Mouse (Mus musculus) urinary bladder, postnatal 25 days (tissue): Measurements from ENCODE around the gene Btnl1.

Experiments
- DNase-seq: peaks from one replicate; pipeline ENCODE4 v3.0.0; 2022; ENCODE audit warnings: low spot score

Gene Btnl1

DNA sequence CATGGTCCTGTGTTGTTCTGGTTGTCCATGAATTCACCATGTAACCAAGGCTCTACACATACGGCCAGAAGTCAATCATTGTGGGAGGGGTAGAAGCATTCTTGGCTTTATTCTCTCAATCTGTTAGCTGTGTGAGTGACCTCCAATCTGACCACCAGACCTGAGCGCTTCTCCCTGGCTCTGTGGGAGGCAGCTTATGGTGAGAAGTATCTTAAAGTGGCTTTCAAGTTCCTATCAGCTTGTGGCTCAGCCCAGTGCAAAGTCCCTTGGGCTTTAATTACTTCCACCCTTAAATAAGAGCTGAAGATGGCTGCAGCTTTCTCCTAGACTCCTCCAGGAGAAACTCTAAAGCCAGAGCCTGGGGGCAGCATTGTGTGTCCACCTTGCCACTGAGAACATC lies at the start of gene Btnl1:
TSS of gene Btnl1 (plus strand) at position 286 of the 400 bp plus-strand sequence.
- DNase-seq = no peak

DNA sequence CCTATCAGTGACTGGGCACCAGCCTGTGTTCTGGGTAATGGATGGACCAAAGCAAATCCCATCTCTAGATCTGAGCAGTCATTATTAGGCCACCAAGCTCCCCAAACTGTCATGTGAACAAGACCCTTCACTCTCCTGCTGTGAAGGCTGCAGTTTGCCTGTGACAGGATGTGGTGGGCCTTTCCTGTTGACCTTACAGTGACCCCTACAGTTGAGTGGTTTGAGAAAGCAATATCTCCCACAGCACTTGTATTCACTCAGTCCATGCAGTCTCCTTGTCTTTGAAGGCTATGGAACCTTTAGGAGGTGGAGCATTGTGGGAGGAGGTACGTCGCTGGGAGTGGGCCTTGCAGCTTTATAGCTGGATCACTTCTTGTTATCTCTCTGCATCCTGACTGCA lies 47.1 kb upstream of the Btnl1 start:
- DNase-seq = no peak

DNA sequence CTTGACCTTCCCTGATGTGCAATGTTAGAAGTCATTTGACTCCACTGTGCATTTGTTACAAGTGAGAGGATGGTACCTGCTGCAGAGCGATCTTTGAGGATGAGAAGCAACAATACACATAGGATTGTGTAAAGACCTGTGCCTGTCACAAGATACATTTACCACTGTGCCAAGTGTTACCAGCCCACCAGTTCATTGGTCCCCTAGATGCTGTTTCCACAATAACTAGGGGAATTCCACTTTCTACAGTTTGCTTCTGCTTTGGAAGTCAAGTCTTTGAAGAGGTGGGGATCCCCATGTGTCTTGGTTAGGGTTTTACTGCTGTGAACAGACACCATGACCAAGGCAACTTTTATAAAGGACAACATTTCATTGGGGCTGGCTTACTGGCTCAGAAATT lies 45.7 kb upstream of the Btnl1 start:
- no peak for DNase-seq

- DNase-seq = no peak
Measured at GRCm38 (mm10) chr17:34340619-34341402, 36.1 kb upstream of the Btnl1 start.

- DNase-seq = no peak
Measured at GRCm38 (mm10) chr17:34344882-34345281, 32.0 kb upstream of the Btnl1 start.

GRCm38 (mm10) chr17:34345486-34345885 lies 31.4 kb upstream of the Btnl1 start:
- no peak for DNase-seq

DNA sequence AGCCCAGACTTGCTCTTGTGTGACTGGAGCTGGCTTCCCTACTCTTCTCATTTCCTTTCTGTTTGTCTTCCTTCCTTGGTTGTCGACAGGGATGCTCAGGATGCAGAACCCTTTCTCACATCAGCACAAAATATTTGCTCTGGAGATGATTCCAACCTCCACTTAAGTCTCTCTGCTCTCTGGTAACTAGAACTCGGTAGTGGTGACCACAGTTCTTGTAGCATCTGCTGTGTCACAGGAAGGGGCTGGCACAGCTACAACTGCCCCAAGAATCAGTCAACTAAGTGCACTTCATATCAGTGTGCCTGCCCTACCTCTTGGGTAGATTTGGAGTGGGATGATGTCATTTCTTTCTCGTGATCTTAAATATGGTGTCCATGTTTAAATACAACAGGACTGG lies 30.9 kb upstream of the Btnl1 start:
- DNase-seq = no peak

DNA sequence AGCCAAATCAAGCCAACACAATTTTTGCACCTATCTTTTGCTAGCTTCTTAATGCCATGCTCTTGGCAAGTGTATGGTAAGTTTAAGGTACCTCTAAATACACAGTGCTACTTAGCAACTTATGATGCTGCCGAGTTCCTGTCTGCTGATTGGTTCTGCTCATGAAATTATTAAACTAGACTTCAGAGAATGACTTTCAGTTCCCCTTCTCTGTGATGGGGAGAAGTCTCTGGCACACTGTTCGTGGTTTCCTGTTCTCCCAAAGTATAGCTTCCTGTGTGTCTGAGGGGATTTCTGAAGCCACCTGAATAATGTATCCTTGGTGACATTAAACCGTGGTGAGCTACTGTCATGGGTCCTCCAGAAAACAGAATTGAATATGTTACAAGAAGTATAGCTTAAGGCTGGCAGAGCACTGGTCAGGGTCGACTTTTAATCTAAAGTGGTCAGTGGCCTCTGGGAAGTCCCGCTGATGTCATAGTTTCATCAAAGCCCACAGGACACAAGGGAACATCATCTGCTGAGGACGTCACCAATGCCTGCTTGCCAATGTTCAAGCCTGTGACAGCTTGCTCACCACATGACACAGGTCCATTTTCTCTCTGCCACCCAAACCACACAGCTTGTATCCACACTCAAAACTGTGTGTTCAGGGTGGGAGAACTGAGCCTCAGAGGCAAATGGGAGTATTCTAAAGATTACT lies 29.2 kb upstream of the Btnl1 start:
- no peak for DNase-seq

GRCm38 (mm10) chr17:34349429-34349828 lies 27.5 kb upstream of the Btnl1 start:
- peak; percentile 73 for DNase-seq

- no peak for DNase-seq
Measured at GRCm38 (mm10) chr17:34354539-34354938, 22.4 kb upstream of the Btnl1 start, which contains the start of gene Btnl2. Gene Btnl2 (plus strand): TSS chr17:34354822.

GRCm38 (mm10) chr17:34354940-34355339 lies 22.0 kb upstream of the Btnl1 start:
- DNase-seq = no peak

DNA sequence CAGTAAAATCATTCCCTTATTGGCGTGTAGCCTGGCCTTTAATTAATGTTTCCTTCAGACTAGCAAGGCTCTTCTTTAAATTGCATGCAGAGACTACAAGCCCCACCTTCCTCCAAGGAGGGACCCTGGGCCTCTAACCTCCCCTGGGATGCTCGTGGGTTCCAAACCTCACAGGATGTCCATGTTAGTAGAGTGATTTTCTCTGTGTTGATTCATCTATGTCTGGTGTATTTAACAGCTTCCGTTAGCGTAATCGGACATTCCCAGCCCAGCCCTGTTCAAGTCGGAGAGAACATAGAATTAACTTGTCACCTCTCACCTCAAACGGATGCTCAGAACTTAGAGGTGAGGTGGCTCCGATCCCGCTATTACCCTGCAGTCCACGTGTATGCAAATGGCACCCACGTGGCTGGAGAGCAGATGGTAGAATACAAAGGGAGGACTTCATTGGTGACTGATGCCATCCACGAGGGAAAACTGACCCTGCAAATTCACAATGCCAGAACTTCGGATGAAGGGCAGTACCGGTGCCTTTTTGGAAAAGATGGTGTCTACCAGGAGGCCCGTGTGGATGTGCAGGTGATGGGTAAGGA lies 13.9 kb upstream of the Btnl1 start:
- no peak for DNase-seq

- DNase-seq = no peak
Measured at GRCm38 (mm10) chr17:34363676-34364310, 13.1 kb upstream of the Btnl1 start.

DNA sequence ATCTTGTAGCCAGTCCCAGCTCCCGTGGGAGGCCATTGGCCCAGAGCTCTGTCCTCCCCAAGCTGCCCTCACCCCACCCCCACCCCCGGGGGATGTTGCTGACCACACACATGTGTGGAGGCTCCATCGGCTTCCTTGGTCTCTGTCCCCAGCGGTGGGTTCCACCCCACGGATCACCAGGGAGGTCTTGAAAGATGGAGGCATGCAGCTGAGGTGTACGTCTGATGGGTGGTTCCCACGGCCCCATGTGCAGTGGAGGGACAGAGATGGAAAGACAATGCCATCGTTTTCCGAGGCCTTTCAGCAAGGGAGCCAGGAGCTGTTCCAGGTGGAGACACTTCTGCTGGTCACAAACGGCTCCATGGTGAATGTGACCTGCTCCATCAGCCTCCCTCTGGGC lies 11.9 kb upstream of the Btnl1 start:
- no peak for DNase-seq

- DNase-seq = no peak
Measured at GRCm38 (mm10) chr17:34370563-34370962, 6.4 kb upstream of the Btnl1 start.

DNA sequence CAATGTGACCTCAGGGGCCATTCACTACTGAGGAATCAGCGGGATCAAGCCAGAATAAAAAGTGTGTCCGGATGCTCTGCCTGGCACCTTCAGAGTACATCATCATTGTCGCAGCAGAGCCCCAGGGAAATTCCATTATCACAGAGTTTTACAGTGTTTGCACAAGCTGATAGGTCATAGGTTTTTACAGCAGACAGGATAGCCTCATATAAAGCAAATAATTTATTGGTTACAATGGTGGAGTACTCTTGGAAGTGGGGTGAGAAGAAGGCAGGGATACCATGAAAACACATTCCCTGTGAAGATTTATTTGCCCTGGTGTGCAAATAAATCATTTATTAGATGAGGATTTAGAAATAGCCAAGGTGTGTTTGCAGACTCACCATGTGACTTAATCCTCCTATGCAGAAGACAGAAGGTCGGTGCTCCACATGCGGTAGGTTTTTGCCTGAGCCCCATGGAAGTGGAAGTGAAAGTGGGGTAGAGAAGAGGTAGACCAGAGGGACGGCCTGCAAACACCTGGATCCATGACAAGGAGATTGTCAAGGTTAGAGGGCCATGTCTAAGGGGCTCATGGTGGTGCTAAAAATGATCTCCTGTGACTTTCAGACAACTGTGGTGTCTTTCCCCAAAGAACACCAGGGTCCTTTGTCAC lies 3.8 kb upstream of the Btnl1 start:
- no peak for DNase-seq

- no peak for DNase-seq
Measured at GRCm38 (mm10) chr17:34377450-34378209, 698 bp downstream of the Btnl1 start.

- no peak for DNase-seq
Measured at GRCm38 (mm10) chr17:34378716-34379115, 1.8 kb downstream of the Btnl1 start.

DNA sequence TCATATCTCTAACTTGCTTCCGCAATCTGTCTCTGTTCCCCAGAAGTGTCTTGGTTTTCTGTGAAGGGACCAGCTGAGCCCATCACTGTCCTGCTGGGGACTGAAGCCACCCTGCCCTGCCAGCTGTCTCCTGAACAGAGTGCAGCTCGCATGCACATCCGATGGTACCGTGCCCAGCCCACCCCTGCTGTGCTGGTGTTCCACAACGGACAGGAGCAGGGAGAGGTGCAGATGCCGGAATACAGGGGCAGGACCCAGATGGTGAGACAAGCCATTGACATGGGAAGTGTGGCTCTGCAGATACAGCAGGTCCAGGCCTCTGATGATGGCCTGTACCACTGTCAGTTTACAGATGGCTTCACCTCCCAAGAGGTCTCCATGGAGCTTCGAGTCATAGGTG lies 2.5 kb downstream of the Btnl1 start:
- no peak for DNase-seq

DNA sequence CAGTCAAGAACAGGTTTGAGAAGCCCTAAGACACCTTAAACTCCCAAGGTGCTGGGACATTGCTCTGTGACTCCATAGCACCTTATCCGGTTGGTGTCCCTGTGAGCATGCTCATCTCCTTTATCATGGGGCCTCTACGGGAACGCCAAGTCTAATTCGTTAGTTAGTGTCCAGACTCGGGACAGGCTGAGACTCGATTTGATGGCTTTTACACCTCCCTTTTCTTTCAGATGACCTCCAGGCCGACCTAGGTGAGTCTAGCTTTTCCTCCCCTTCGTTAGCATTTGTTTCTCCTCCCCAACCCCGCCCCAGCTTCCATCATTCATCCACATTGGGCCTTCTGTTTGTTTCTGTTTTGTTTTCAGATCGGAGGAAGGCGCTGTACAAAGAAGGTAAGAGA lies 4.9 kb downstream of the Btnl1 start:
- no peak for DNase-seq

DNA sequence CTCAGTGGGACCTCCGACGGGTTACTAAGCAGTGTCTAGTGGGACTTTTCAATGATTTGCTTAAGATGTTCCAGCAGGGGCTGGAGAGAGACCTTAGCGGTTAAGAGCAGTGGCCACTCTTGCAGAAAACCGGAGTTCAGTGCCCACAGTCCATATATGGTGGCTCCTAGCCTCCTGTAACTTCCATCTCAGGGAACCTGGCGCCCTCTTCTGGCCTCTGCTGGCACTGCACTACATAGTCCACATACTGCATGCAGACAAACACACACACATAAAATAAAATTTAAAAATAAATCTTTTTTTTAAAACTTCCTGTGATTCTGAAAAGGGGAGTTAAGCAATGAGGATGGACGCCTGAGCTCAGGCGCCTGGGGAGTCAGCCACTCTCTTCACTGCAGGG lies 6.3 kb downstream of the Btnl1 start:
- DNase-seq = no peak
